Mouse (Mus musculus) kidney, adult 2 months (tissue): ENCODE measurements around the gene Icam2. TPM values are rescaled to one million over a fixed set of nuclear protein-coding genes. Genes with fewer than 3 reads are reported as not detected.
A peak's percentile ranks its signal among the peaks of the same experiment; 100 is the strongest.
"Not testable (repeated sequence)": the region's sequence is repeated elsewhere in the genome, so short reads cannot be mapped to it uniquely, and the experiment has no call there.

Experiments used
- DNase-seq: peaks from one replicate; pipeline ENCODE4 v3.0.0; 2021
- H3K27ac ChIP-seq: fragments of 200-500 bp; 2 replicates; pipeline ENCODE4 v1.5.1; 2012; ENCODE audit warnings: low read depth, low read length, control low read depth, inconsistent platforms; ENCODE audit not compliant: insufficient read depth
- H3K27me3 ChIP-seq: fragments of 200-500 bp; replicated peaks from 2 replicates; pipeline ENCODE4 v1.6.1; 2012; ENCODE audit warnings: mild to moderate bottlenecking, moderate library complexity, low read length, inconsistent platforms; ENCODE audit not compliant: control insufficient read depth, insufficient read depth
- H3K36me3 ChIP-seq: fragments of 200-500 bp; 2 replicates; pipeline ENCODE4 v1.6.1; 2012; ENCODE audit warnings: mild to moderate bottlenecking, moderate library complexity, low read length, inconsistent platforms; ENCODE audit not compliant: control insufficient read depth, insufficient read depth
- H3K4me1 ChIP-seq: fragments of 200-500 bp; 2 replicates; pipeline ENCODE4 v1.6.1; 2011; ENCODE audit warnings: low read length; ENCODE audit not compliant: control insufficient read depth, insufficient read depth
- H3K4me3 ChIP-seq: fragments of 200-500 bp; 2 replicates; pipeline ENCODE4 v1.5.1; 2011; ENCODE audit warnings: mild to moderate bottlenecking, low read depth, low read length, control low read depth; ENCODE audit not compliant: insufficient read depth
- CTCF ChIP-seq: fragments of 200-500 bp; conservative IDR thresholded peaks from 2 replicates; pipeline ENCODE4 v1.5.1; 2011; ENCODE audit warnings: low read depth, mild to moderate bottlenecking, control low read depth, low read length, moderate library complexity, mixed read lengths; ENCODE audit not compliant: insufficient read depth, insufficient read length
- POLR2A ChIP-seq: fragments of 200-500 bp; IDR thresholded peaks from one replicate; pipeline ENCODE4 v1.6.1; 2011; ENCODE audit warnings: low read depth, low read length, control low read depth
- WGBS: fragments of 180-500 bp; shearing (Covaris S2); methylation state at CpG from one replicate; pipeline ENCODE4 v1.1.7; 2018; 5-methylcytosine and 5-hydroxymethylcytosine counted together
- polyA plus RNA-seq: library from polyadenylated mRNA; depleted of rRNA; stranded (reverse); fragments of >200 nt; gene quantifications from 2 replicates; pipeline ENCODE4 v1.2.3, GENCODE M21; 2012

Icam2 gene
- polyA plus RNA-seq, 1 experiment, result 38.1 TPM

DNA sequence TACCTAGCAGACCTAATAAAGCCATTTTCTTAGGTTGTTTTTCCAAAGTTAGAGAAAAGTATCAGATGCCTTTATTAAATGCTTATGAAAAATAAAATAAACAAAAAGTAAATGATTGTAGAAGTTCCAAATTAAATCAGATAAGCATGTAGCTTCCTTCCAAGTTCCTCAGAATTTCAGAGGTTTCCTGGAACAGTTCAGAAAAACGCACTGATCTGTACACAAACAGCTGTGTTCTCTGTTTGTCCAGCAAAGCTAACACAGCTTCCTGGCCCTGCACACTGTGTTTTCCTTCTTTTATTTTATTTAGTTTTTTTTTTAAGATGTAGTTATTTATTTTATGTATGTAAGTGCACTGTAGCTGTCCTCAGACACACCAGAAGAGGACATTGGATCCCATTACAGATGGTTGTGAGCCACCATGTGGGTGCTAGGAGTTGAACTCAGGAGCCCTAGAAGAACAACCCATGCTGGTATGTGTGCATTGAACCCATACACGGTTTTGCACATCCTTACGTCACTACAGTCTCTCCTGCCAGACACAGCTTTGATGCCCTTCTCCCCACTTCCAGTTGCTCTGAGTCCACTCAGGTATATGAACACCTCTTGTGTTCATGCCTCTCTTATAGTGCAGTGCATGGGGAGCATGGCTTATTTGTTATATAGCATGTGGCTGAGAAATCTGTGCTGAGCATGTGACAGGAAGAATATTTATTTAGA is 24.9 kb upstream of the Icam2 start:
- WGBS, result 80% methylated on average over 3 of the region's 3 CpGs
- no peak for TF ChIP-seq POLR2A
- TF ChIP-seq CTCF, result no peak
- no peaks in the 10 kb centered on the region for H3K27me3 ChIP-seq
- no peak for DNase-seq
- no peak overlapping the region for H3K4me3 ChIP-seq
- H3K36me3 ChIP-seq, result peaks cover 5% of the 10 kb centered on the region
- H3K27ac ChIP-seq, result no peak overlapping the region
- no peaks in the 10 kb centered on the region for H3K4me1 ChIP-seq

DNA sequence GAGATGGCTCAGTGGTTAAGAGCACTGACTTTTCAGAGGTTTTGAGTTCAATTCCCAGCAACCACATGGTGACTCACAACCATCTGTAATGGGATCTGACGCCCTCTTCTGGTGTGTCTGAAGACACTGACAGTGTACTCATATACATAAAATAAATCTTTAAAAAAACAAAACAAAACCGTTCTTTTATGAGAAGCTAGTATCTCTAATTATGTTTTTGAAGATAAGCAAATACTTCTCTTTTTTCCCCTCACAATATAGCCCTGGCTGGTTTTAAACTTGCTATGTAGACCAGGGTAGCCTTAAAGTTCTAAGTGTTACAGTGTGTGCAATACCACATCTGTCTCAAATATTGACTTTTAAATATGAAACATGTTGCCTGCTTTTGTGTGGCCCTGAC is 23.3 kb upstream of the Icam2 start:
- TF ChIP-seq CTCF (no peak), POLR2A (no peak)
- Histone ChIP-seq H3K27ac (no peak overlapping the region), H3K4me3 (no peak overlapping the region), H3K36me3 (peaks cover 5% of the 10 kb centered on the region), H3K27me3 (no peaks in the 10 kb centered on the region), H3K4me1 (no peaks in the 10 kb centered on the region)
- 87% methylated on average over 2 of the region's 2 CpGs for WGBS
- no peak for DNase-seq

DNA sequence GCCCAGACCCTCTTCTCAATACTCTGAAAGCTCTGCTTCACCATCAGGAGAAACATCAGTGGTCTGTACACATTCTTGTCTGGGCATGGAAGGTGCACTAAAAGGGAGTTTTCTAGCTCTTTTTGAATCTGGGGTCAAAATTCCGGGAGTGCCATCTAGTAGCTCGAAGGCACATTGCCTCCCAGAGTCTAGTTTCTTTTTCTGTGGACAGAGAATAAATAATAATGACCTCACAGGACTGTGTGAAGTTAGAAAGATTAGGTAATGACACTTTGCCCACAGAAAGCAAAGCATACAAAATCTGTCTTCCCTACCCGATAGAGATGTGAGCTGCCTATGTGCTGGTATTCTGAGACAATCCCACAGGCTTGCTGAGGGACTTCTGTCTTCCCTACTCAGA is 22.6 kb upstream of the Icam2 start:
- no peaks in the 10 kb centered on the region for H3K4me1 ChIP-seq
- WGBS, result 70% methylated on average over 3 of the region's 3 CpGs
- peaks cover 3% of the 10 kb centered on the region for H3K36me3 ChIP-seq
- no peaks in the 10 kb centered on the region for H3K27me3 ChIP-seq
- H3K4me3 ChIP-seq, result no peak overlapping the region
- DNase-seq, result no peak
- TF ChIP-seq CTCF, result no peak
- H3K27ac ChIP-seq, result no peak overlapping the region

DNA sequence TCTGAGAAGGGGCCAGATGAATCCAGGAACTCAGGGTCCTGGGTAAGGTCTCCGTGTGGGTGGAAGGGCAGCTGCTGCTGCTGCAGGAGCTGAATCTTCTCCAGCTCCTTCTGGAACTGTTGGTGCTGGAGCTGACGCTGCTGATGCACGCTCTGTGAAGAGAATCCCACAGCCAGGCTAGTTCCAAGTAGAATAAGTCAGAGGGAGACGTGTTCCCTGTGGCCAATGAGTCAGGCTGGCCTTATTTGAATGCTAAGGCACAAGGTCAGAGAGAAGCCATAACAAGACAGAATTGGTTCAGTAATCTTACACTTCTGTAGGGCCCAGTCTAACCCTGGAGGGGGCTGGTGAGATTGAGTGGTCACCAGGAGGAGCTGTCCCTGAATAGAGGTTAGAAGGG is 22.1 kb upstream of the Icam2 start:
- WGBS, result 75% methylated on average over 4 of the region's 4 CpGs
- Histone ChIP-seq H3K4me3 (no peak overlapping the region), H3K36me3 (peaks cover 3% of the 10 kb centered on the region), H3K27me3 (no peaks in the 10 kb centered on the region), H3K27ac (no peak overlapping the region), H3K4me1 (no peaks in the 10 kb centered on the region)
- TF ChIP-seq CTCF (no peak), POLR2A (no peak)
- no peak for DNase-seq

DNA sequence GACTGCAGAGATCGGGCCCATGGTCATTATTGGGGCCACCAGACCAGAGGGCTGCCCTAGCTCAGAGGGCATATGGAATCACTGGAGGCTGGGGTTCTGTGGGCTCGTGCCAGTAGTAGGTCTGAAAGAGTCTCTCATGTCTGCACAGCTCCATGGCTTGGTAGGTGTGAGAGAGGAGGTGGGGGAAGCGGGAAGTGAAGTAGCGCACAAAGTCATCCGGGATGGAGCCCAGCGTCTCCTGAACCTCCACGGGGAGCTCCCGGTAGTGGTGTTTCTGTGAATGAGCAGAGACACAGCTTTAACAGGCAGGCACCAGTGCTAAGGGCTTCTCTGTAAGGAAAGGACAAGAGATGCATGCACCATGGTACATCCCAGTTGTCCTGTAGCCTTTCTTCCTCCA is 10.6 kb upstream of the Icam2 start:
- H3K4me1 ChIP-seq, result no peaks in the 10 kb centered on the region
- WGBS, result 94% methylated on average over 8 of the region's 8 CpGs

DNA sequence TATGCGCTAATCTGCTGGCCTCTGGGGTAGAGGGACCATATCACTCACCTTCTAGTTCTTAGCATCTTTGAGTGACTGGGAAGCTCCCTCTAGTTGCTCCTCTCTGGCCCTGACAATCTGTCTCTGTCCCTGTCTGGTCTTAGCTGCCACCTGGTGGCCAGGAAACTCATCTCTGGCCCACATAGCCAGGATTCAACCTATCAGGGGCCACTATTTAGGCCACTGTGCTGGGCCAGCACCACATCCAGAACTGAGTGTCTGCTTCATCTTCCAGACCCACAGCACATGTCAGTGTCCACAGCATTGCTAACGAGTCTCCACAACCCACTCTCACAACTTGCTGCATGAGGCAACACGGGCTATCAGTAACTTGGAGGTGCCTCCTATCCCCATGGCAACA is 9.8 kb upstream of the Icam2 start:
- WGBS, result 92% methylated on average over 3 of the region's 3 CpGs
- no peak for DNase-seq
- no peak for TF ChIP-seq POLR2A
- TF ChIP-seq CTCF, result peak; percentile 37
- H3K4me3 ChIP-seq, result no peak overlapping the region
- H3K27me3 ChIP-seq, result no peaks in the 10 kb centered on the region
- H3K27ac ChIP-seq, result no peak overlapping the region
- no peaks in the 10 kb centered on the region for H3K4me1 ChIP-seq
- 0 out of 2 replicates have a peak, but pooled peaks cover 2% of the 10 kb centered on the region for H3K36me3 ChIP-seq

More for the DNA sequence above, 10.6 kb upstream of the Icam2 start:
- Histone ChIP-seq H3K27ac (no peak overlapping the region), H3K4me3 (no peak overlapping the region), H3K36me3 (peaks cover 3% of the 10 kb centered on the region), H3K27me3 (no peaks in the 10 kb centered on the region)
- TF ChIP-seq POLR2A (no peak), CTCF (no peak)
- no peak for DNase-seq

DNA sequence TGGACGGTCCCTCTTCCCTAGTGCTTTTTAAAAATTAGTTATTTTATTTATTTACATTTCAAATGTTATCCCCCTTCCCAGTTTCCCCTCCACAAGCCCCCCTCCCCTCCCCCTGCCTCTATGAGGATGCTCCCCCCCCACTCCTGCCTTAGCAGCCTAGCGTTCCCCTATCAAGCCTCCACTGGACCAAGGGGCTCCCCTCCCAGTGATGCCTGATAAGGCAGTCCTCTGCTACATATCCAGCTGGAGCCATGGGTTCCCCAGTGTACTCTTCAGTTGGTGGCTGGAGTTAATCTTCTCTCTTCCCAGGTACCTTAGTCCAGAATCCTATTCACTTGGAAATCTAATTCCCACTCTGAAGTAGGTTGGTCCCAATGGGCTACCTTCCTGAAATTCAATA is 6.2 kb upstream of the Icam2 start:
- not testable (repeated sequence) for DNase-seq, H3K27ac ChIP-seq, H3K4me3 ChIP-seq, H3K4me1 ChIP-seq, H3K27me3 ChIP-seq, H3K36me3 ChIP-seq
- WGBS, result 86% methylated on average over 2 of the region's 2 CpGs

DNA sequence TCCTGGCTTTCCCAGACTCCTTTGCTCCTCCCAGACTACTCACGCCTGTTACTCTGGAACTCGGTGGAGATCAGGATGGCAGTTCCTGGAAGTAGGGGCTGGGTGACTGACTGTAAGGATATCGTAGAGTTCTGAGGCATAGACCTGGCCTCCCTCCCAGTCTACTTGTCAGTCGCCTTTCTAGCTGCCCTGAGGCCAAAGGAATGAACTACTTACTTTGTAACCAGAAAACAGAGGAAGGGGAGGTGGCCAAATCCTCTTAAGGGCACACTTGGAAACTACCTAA is 5.4 kb upstream of the Icam2 start:
- 31% methylated on average over 4 of the region's 4 CpGs for WGBS
- Histone ChIP-seq H3K36me3 (no peaks in the 10 kb centered on the region), H3K4me3 (no peak overlapping the region), H3K27me3 (no peaks in the 10 kb centered on the region), H3K27ac (no peak overlapping the region), H3K4me1 (no peaks in the 10 kb centered on the region)
- DNase-seq, result no peak
- TF ChIP-seq CTCF, result no peak
- no peak for TF ChIP-seq POLR2A
